Mouse (Mus musculus) hematopoietic stem cell, adult 5-6 weeks (primary cell): ENCODE results near the gene 1700028K03Rik. TPM values are rescaled to one million over a fixed set of nuclear protein-coding genes. Genes with fewer than 3 reads are reported as not detected.
A peak's percentile ranks its signal among the peaks of the same experiment; 100 is the strongest.

Source experiments
- ATAC-seq, 2 experiments: fragments of 125-278 bp in 1 of 2; replicated peaks in 1 of 2; 2 replicates each; pipeline ENCODE4 v1.8.0; 2016 to 2017; ENCODE audit warnings: inconsistent platforms in 2 of 2, mild to moderate bottlenecking in 2 of 2, moderate number of reproducible peaks in 2 of 2, low read depth in 1 of 2, moderate TSS enrichment in 1 of 2; ENCODE audit not compliant: low FRiP score in 2 of 2, poor library complexity in 2 of 2, severe bottlenecking in 2 of 2, insufficient read depth in 1 of 2, low TSS enrichment in 1 of 2
- total RNA-seq: library from RNA; stranded (forward); fragments of 172-1452, 232-1000 nt; gene quantifications from 2 replicates; pipeline ENCODE4 v1.2.3, GENCODE M21; 2017

1700028K03Rik gene
- total RNA-seq, 1 experiment from 2014 or later: not detected

GRCm38 (mm10) chr5:107521897-107522296 is 12.6 kb upstream of the 1700028K03Rik start:
- peak; percentile 57 to 69; a peak in 3 of 4 replicates for ATAC-seq

GRCm38 (mm10) chr5:107524281-107524680 is 10.2 kb upstream of the 1700028K03Rik start:
- peak; percentile 85 to 93 for ATAC-seq

- ATAC-seq: no peak
Observed at GRCm38 (mm10) chr5:107528856-107529255, 5.7 kb upstream of the 1700028K03Rik start.

- ATAC-seq: no peak
Observed at GRCm38 (mm10) chr5:107533590-107533989, 919 bp upstream of the 1700028K03Rik start.

GRCm38 (mm10) chr5:107541696-107542095 is 7.2 kb downstream of the 1700028K03Rik start:
- ATAC-seq: no peak

GRCm38 (mm10) chr5:107545927-107546326 is 11.4 kb downstream of the 1700028K03Rik start:
- peak; percentile 46 to 48; a peak in 3 of 4 replicates for ATAC-seq

GRCm38 (mm10) chr5:107547955-107548354 is 13.4 kb downstream of the 1700028K03Rik start:
- no peak for ATAC-seq

GRCm38 (mm10) chr5:107548444-107548843 is 13.9 kb downstream of the 1700028K03Rik start:
- ATAC-seq: no peak

- no peak for ATAC-seq
Observed at GRCm38 (mm10) chr5:107554336-107554735, 19.8 kb downstream of the 1700028K03Rik start.

- no peak for ATAC-seq
Observed at GRCm38 (mm10) chr5:107556969-107557368, 22.5 kb downstream of the 1700028K03Rik start.

GRCm38 (mm10) chr5:107569148-107569547 is 34.6 kb downstream of the 1700028K03Rik start:
- ATAC-seq: no peak

- peak; percentile 80 to 92 for ATAC-seq
Observed at GRCm38 (mm10) chr5:107597301-107598077, 63.0 kb downstream of the 1700028K03Rik start, which contains the start of the genes Rpap2 and Glmn. Gene Rpap2, plus strand, starts transcription at chr5:107597373. Gene Glmn, minus strand, starts transcription at chr5:107597888.

GRCm38 (mm10) chr5:107598380-107598779 is 63.9 kb downstream of the 1700028K03Rik start:
- no peak for ATAC-seq

Other genes with a start within 250 kb of the 1700028K03Rik start
- 10.0 and 17.4 TPM in 2 replicates for gene Tgfbr3, start 245.1 kb upstream of the 1700028K03Rik start, total RNA-seq
- gene Brdt, start 203.6 kb upstream of the 1700028K03Rik start, total RNA-seq: 1.3 and 2.3 TPM in 2 replicates
- gene Ephx4, start 132.0 kb upstream of the 1700028K03Rik start, total RNA-seq: not detected in 2 replicates
- not detected in 2 replicates for gene Lpcat2b, start 103.2 kb upstream of the 1700028K03Rik start, total RNA-seq
- gene Btbd8, start 96.7 kb upstream of the 1700028K03Rik start, total RNA-seq: 14.2 and 20.2 TPM in 2 replicates
- gene Gm42669, start 27.1 kb upstream of the 1700028K03Rik start, total RNA-seq: 1.9 TPM in 1 of 2 replicates, not detected in the other
- gene Rpap2, start 62.7 kb downstream of the 1700028K03Rik start, total RNA-seq: 45.7 and 58.5 TPM in 2 replicates
- gene Glmn, start 63.2 kb downstream of the 1700028K03Rik start, total RNA-seq: 17.4 and 25.1 TPM in 2 replicates
- 16.5 and 30.3 TPM in 2 replicates for gene Gfi1, start 191.3 kb downstream of the 1700028K03Rik start, total RNA-seq